Mouse (Mus musculus) ES-E14 (cell line): ENCODE results near the gene Mdfi. TPM values are rescaled to one million over a fixed set of nuclear protein-coding genes. Genes with fewer than 3 reads are reported as not detected.

Experiments
- DNase-seq: peaks from one replicate; pipeline ENCODE4 v3.0.0-alpha.2; 2013; ENCODE audit warnings: low read depth, low spot score
- H3K27ac ChIP-seq: 2 replicates; pipeline ENCODE4 v1.5.1; 2012; ENCODE audit warnings: low read depth, mild to moderate bottlenecking, low read length, moderate library complexity, mixed read lengths; ENCODE audit not compliant: poor library complexity, insufficient read depth, severe bottlenecking
- H3K36me3 ChIP-seq: 2 replicates; pipeline ENCODE4 v1.6.1; 2012; ENCODE audit warnings: mild to moderate bottlenecking, low read length, moderate library complexity, mixed read lengths; ENCODE audit not compliant: control insufficient read depth, poor library complexity, insufficient read depth, severe bottlenecking
- H3K4me1 ChIP-seq, 2 experiments: fragments of 150-350 bp in 1 of 2; sonication (generic) in 1 of 2; 2 replicates each; pipeline ENCODE4 v1.6.1; 2012; ENCODE audit warnings: low read length in 2 of 2, mild to moderate bottlenecking in 1 of 2, mixed read lengths in 1 of 2; ENCODE audit not compliant: control insufficient read depth in 2 of 2, insufficient read depth in 2 of 2, poor library complexity in 1 of 2
- H3K4me3 ChIP-seq, 2 experiments: fragments of 150-350 bp in 1 of 2; sonication (generic) in 1 of 2; 2 replicates each; pipeline ENCODE4 v1.5.1; 2012; ENCODE audit warnings: low read length in 2 of 2, low read depth in 1 of 2, mild to moderate bottlenecking in 1 of 2, mixed read lengths in 1 of 2; ENCODE audit not compliant: insufficient read depth in 1 of 2, poor library complexity in 1 of 2, severe bottlenecking in 1 of 2
- H3K9ac ChIP-seq: 2 replicates; pipeline ENCODE4 v1.6.1; 2012; ENCODE audit warnings: low read depth, mild to moderate bottlenecking, low read length, mixed read lengths; ENCODE audit not compliant: poor library complexity, insufficient read depth, severe bottlenecking
- H3K9me3 ChIP-seq: fragments of 150-350 bp; sonication (generic); 2 replicates; pipeline ENCODE4 v1.6.1; 2012; ENCODE audit warnings: low read depth, mild to moderate bottlenecking, low read length; ENCODE audit not compliant: control insufficient read depth, insufficient read depth
- CHD2 ChIP-seq: IDR thresholded peaks from 2 replicates; pipeline ENCODE4 v1.6.1; 2014; ENCODE audit warnings: mild to moderate bottlenecking, low read depth, low read length, inconsistent platforms
- HCFC1 ChIP-seq: IDR thresholded peaks from 2 replicates; pipeline ENCODE4 v1.6.1; 2012; ENCODE audit warnings: low read length, inconsistent platforms, borderline replicate concordance; ENCODE audit not compliant: insufficient read depth
- MAFK ChIP-seq: IDR thresholded peaks from 2 replicates; pipeline ENCODE4 v1.6.1; 2014; ENCODE audit warnings: mild to moderate bottlenecking, low read depth, low read length, inconsistent platforms; ENCODE audit not compliant: insufficient read depth
- ZC3H11A ChIP-seq: IDR thresholded peaks from 2 replicates; pipeline ENCODE4 v1.6.1; 2012; ENCODE audit warnings: low read depth, mild to moderate bottlenecking, inconsistent platforms, low read length, borderline replicate concordance
- ZNF384 ChIP-seq: IDR thresholded peaks from 2 replicates; pipeline ENCODE4 v1.6.1; 2012; ENCODE audit warnings: low read depth, low read length, inconsistent platforms
- in situ Hi-C, 2 experiments: fragments of 600-800 bp; cut with MboI; formaldehyde crosslinking; loops; one replicate each; pipeline ENCODE4 v1.15.1; 2025; ENCODE audit warnings: low sequenced_read_pairs in 2 of 2, inconsistent platforms in 1 of 2; ENCODE audit not compliant: unreplicated experiment in 2 of 2
- total RNA-seq: library from RNA; depleted of rRNA; stranded (reverse); fragments of 300-350 nt; gene quantifications from 2 replicates; pipeline ENCODE4 v1.2.3, GENCODE M21; 2012; rRNA removed

Gene Mdfi
- total RNA-seq = 15.6 and 25.0 TPM in 2 replicates

DNA sequence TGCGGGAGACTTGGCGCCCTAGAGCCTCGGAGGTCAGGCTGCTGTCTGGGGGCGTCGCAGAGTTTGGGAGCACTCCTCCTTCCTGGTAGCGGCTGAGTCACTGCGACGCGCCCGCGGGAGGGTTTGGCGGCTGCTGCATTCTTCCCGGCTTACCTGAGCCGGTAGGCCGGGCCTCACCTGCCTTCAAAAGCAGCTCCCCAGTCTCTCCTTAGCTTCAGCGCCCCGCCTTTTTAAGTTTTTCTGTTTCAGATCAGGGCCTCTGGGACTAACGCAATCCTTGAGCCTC lies at the start of gene Mdfi:
Mdfi (minus strand) TSS at position 210 of the 286 bp plus-strand sequence.
- peak within 1 kb of the TSS; percentile 2; the same call in 1 of the 2 replicates for H3K9ac ChIP-seq
- H3K36me3 ChIP-seq = peaks cover 3% of the 10 kb centered on the region; the same call in 1 of the 2 replicates
- peak within 1 kb of the TSS; percentile 69 to 77 for H3K4me3 ChIP-seq
- DNase-seq = no peak
- H3K4me1 ChIP-seq = peaks cover 0 to 11% of the 10 kb centered on the region in 2 experiments; a peak in 2 of 4 replicates
- H3K27ac ChIP-seq = no peak within 1 kb of the TSS
- H3K9me3 ChIP-seq = no peaks in the 10 kb centered on the region
- no peak for TF ChIP-seq HCFC1
- no peak for TF ChIP-seq MAFK
- TF ChIP-seq CHD2 = no peak
- no peak for TF ChIP-seq ZC3H11A
- no peak for TF ChIP-seq ZNF384
- in situ Hi-C loops = no loop called here

DNA sequence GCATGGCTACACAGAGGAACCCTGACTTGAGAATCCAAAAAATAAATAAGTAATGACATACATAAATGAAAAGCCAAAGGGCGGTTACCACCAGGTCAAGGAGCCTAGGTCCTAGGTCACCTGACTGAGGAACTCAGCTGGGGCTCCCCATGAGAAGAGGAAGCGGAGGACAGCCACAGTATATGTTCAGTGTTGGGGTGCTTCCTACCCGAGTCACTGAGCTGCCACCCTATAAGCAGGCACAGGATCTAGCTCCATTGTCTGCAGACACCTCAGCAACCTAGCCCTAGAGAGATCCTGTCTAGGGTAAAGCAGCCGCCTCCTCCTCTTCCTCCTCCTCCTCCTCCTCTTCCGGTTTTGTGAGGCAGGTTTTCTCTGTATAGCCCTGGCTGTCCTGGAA lies 48.6 kb upstream of the Mdfi start:
- Histone ChIP-seq H3K9ac (no peak overlapping the region), H3K4me1 (peaks cover 4 to 44% of the 10 kb centered on the region in 2 experiments; a peak in 2 of 4 replicates), H3K27ac (no peak overlapping the region), H3K36me3 (peaks cover 60% of the 10 kb centered on the region), H3K9me3 (no peaks in the 10 kb centered on the region), H3K4me3 (no peak overlapping the region)
- TF ChIP-seq CHD2 = no peak
- TF ChIP-seq ZC3H11A = no peak
- no peak for TF ChIP-seq MAFK
- no peak for TF ChIP-seq HCFC1
- no peak for TF ChIP-seq ZNF384
- DNase-seq = no peak
- in situ Hi-C loops = no loop called here

DNA sequence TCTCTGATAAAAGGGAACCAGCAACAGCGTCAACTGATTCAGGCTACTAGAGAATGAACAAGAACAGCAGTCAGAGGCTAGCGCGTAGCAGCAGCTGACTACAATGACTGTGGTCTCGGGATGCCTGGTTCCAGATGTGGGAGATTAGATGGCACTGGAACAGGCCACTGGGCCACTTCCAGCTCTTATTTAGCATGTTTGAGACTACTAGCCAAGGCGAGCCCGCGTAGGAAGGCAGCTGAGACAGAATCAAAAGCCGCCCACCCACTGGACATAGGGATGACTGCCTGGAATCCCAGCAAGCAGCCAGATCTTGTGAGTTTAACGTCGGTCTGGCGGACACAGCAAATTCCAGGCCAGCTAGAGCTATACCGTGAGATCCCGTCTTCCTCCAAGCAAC lies 46.8 kb upstream of the Mdfi start:
- no peak for DNase-seq
- H3K4me3 ChIP-seq = no peak overlapping the region
- peaks cover 5 to 48% of the 10 kb centered on the region in 2 experiments; a peak in 3 of 4 replicates for H3K4me1 ChIP-seq
- H3K9me3 ChIP-seq = no peaks in the 10 kb centered on the region
- H3K36me3 ChIP-seq = peaks cover 63% of the 10 kb centered on the region
- TF ChIP-seq ZC3H11A (no peak), ZNF384 (no peak), CHD2 (no peak), MAFK (no peak), HCFC1 (no peak)
- H3K27ac ChIP-seq = no peak overlapping the region
- no peak overlapping the region for H3K9ac ChIP-seq
- in situ Hi-C loops = no loop called here

DNA sequence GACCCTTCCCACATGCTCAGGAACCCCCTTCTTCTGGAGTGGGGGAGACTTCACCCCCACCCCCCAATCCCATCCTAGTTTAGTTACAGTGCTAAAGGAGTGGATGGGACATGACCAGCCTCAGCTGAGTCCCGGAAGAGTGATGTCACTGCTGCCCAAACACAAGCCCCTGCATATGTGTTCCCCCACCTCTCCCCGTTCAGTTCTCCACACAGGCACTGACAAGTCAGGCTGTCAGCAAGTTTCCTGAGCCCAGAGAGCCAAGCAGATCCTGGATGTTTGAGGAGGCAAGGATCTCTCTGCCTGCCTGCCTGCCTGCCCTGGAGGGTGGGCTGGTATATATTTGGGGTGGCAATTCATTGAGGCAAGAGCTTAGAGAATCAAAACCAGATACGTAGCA lies 44.7 kb upstream of the Mdfi start:
- H3K36me3 ChIP-seq = peaks cover 67% of the 10 kb centered on the region
- TF ChIP-seq ZNF384 (no peak), ZC3H11A (no peak), MAFK (no peak), HCFC1 (no peak), CHD2 (no peak)
- peaks cover 5 to 60% of the 10 kb centered on the region in 2 experiments; a peak in 3 of 4 replicates for H3K4me1 ChIP-seq
- no peak overlapping the region for H3K4me3 ChIP-seq
- no peak overlapping the region for H3K9ac ChIP-seq
- no peak overlapping the region for H3K27ac ChIP-seq
- in situ Hi-C loops = no loop called here
- no peak for DNase-seq
- no peaks in the 10 kb centered on the region for H3K9me3 ChIP-seq

DNA sequence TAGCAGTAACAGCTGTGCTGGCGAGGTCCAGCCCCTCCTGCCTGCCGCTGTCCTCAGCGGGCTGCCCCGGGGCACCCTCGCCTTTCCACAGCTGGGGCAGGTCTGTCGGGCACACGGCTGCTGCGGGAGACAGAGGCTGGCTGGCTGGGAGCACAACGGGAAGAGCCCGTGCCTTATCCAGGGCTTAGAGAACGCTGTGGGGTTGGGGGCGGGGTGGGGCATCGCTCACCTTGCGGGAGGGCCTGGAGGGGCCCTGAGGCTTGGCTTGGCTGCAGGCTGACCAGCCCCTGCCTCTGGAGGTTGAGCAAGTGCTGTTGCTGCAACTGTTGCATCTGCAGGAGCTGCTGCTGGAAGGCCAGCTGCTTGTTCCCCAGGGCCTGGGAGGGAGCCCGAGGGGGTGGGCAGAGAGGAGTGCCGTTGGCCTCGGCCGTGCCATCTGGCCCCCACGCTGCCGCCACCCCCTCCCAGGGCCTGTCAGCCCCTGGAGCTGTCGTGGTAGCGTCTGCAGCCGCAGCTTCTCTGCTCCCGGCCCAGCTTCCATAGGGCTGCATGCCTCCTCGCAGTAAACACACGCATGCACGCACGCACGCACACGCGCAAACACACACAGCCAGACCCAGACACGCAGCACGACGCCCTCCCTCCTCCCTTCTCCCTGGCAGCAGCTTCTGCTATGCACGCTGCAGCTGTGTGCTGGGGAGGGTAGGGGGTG lies 44.0 kb upstream of the Mdfi start:
- H3K9ac ChIP-seq = no peak overlapping the region
- in situ Hi-C loops = no loop called here
- H3K4me1 ChIP-seq = peaks cover 5 to 67% of the 10 kb centered on the region in 2 experiments; a peak in 3 of 4 replicates
- H3K36me3 ChIP-seq = peaks cover 64% of the 10 kb centered on the region
- DNase-seq = no peak
- no peak overlapping the region for H3K27ac ChIP-seq
- no peak overlapping the region for H3K4me3 ChIP-seq
- no peaks in the 10 kb centered on the region for H3K9me3 ChIP-seq
- no peak for TF ChIP-seq CHD2
- TF ChIP-seq HCFC1 = no peak
- TF ChIP-seq ZC3H11A = no peak
- no peak for TF ChIP-seq MAFK
- TF ChIP-seq ZNF384 = no peak
